Mouse (Mus musculus): ENCODE results near the gene Sarnp.

DNA sequence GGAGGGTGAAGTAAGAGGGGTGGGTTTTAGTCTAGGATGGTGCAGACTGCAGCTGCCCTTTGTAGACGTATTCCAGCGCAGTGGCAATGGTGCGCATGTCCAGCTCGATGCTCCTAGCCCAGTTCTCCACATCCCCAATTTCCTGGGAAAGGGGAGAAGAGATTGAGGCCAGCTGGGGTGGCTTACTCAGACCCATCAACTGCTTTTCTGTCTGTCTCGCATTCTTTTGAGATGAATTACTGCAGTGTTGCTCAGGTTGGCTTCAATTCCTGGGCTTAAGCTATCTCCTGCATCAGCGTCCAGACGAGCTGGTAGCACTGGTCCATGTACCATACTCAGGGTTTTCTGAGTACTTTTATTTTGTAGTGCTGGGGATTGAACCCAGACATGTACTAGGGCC is 102.8 kb downstream of the Sarnp start:
- TF ChIP-seq POLR2A (IDR thresholded peaks at IDR 0.05; ENCODE audit: control insufficient read depth, extremely low read depth, insufficient read depth, low read length, poor library complexity) (no peak), CTCF (IDR thresholded peaks at IDR 0.05; ENCODE audit: borderline replicate concordance, control insufficient read depth, extremely low read depth, insufficient read depth, low read length, poor library complexity) (no peak)
